Mouse (Mus musculus) CD4-positive, CD25-positive, alpha-beta regulatory T cell, adult 2 months (primary cell): ENCODE data around the gene Prrt3.
A peak's percentile ranks its signal among the peaks of the same experiment; 100 is the strongest.

ENCODE experiments used
- DNase-seq: peaks from one replicate; pipeline ENCODE4 v3.0.0-alpha.2; 2012; ENCODE audit warnings: low read depth, low spot score

The Prrt3 gene

DNA sequence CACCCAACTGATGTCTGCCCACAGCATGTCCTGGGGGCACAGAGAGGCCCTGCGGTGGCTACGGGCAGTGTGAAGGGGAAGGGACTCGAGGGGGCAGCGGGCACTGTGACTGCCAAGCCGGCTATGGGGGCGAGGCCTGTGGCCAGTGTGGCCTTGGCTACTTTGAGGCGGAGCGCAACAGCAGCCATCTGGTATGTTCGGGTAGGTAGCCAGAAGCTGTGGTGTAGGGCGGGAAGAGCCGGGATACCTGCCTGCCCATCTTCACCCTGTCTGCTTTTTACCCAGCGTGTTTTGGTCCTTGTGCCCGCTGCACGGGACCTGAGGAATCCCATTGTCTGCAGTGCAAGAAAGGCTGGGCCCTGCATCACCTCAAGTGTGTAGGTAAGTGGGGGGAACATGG is 12.3 kb downstream of the Prrt3 start:
- DNase-seq: no peak

DNA sequence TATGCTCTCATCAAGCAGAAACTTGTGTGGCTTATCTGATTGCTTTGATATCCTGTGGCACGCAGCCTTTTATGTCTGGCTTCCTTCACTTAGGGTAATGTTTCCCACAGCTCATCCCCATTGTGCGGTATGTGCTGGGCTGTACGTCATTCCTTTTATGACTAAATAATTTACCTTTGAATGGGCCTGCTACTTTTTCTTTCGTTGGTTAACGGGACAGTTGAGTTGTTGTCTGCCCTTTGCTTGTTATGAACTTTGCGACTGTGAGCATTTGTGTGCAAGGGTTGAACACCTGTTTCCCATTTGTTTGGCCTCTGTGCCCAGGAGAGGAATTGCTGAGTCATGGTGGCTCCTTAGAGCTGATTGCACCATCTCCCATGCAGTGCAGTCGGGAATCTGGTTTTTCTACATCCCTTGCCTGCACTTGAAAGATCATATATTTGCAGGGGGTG is 14.6 kb downstream of the Prrt3 start:
- DNase-seq: peak; percentile 42

DNA sequence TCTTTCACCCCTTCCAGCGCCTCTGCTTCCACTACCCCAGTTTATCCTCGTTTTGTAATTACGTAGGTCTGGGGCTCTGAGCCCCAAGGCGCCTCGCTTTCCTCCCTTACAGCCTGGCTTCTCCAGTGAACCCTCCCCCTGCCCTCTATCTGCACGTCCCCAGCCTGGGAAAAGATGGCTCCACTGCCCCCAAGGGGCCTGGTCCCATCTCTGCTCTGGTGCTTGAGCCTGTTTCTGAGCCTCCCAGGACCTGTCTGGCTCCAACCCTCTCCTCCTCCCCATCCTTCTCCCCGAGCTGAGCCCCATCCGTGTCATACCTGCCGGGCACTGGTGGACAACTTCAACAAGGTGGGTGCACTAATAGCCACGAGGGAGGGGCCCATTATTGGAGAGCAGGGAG is 18.0 kb downstream of the Prrt3 start:
- DNase-seq: peak; percentile 43

DNA sequence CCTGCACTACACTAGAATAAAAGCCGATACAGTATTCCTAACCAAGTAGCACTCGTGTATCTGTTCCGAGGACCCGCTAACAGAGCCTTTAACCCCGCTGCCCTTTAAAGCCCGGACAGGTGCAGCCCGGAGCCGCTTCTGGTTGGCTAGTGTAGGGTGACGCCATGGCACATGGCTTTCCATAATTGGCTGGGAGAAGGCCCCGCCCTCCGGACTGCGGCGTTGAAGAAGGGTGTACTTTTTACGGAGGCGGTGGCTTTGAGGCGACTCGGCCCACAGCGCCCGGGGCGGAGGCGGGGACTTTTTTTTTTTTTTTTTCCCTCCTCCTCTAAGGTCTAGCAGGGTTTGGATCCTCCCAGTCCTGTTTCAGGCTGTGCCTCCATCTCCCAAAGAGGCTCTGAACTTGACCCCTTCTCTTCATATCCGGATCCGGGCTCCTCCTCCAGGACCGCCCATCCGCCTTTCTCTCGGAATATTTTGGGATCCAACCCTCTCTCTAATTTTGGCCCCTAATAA is 18.6 kb downstream of the Prrt3 start, which contains the start of gene Creld1:
Gene Creld1, plus strand, starts transcription at position 198 of the 516 bp plus-strand sequence.
- peak; percentile 96 for DNase-seq

GRCm38 (mm10) chr6:113482477-113483099 is 19.1 kb downstream of the Prrt3 start:
- DNase-seq: peak; percentile 71

GRCm38 (mm10) chr6:113480555-113481373 is 21.0 kb downstream of the Prrt3 start:
- DNase-seq: no peak

- no peak for DNase-seq
Observed at GRCm38 (mm10) chr6:113478906-113479305, 22.8 kb downstream of the Prrt3 start.

- DNase-seq: no peak
Observed at GRCm38 (mm10) chr6:113477353-113477752, 24.4 kb downstream of the Prrt3 start.

DNA sequence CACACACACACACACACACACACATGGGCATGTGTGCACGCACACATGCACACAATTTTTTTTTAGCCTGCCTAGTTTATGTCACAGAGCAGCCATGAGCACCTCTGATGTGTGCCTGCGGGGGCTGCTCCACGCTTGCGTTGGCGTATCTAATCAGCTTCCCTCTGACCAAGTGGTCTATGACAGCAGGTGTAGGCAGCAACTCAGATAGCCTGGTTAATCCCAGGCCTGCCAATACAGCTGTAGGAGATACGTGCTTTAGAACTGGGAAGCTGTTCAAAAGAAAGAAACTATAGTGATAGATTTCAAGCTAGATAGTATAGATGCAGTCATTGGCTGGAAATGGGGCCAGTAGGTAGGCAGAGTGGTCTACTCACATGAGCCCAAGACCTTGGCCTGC is 28.0 kb downstream of the Prrt3 start:
- DNase-seq: no peak

- DNase-seq: no peak
Observed at GRCm38 (mm10) chr6:113473246-113473645, 28.5 kb downstream of the Prrt3 start.

GRCm38 (mm10) chr6:113472061-113472460 is 29.7 kb downstream of the Prrt3 start:
- no peak for DNase-seq

DNA sequence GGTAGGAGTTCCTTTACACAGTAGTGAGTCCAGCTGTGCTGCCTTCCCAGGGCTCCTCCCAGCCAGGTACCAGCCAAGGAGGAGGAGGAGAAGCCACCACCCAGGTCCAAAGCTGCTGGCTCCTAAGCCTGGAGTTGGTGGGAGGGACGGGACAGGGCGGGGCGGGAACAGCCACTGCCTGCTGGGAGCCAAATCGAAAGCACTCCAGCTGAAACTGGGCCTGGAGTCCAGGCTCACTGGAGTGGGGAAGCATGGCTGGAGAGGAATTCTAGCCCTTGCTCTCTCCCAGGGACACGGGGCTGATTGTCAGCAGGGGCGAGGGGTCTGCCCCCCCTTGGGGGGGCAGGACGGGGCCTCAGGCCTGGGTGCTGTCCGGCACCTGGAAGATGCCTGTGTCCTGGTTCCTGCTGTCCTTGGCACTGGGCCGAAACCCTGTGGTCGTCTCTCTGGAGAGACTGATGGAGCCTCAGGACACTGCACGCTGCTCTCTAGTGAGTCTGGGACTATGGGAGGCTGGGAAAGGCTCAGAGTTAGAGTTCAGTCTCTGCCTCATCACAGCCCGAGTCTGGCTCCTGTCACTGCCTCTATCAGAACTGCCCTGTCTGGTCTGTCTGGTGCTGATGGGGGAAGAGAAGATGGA is 30.3 kb downstream of the Prrt3 start, which contains the start of gene Il17rc:
Gene Il17rc, plus strand, starts transcription at position 131 of the 640 bp plus-strand sequence.
- no peak for DNase-seq

GRCm38 (mm10) chr6:113469432-113469831 is 32.3 kb downstream of the Prrt3 start:
- DNase-seq: peak; percentile 78

GRCm38 (mm10) chr6:113469021-113469420 is 32.7 kb downstream of the Prrt3 start:
- DNase-seq: peak; percentile 86

DNA sequence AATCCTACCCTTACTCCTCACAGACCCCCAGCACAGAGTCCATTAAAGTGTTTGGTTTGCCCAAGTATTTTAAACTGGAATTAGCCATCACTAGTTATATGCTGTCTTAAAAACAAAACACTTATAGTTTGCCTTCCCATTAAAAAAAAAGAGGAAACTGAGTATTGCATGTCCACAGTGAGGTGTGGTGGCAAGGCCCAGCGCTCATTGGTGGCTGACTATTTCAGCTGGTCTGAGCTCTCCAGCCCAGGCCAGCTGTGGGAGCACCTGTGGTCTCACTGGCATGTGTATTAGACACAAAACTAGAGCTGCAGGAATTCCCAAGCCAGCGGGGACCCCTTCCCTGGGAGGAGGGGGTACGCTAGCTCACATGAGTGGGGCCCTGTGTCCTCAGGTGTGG is 33.2 kb downstream of the Prrt3 start:
- DNase-seq: no peak

- DNase-seq: no peak
Observed at GRCm38 (mm10) chr6:113465602-113466001, 36.1 kb downstream of the Prrt3 start.

DNA sequence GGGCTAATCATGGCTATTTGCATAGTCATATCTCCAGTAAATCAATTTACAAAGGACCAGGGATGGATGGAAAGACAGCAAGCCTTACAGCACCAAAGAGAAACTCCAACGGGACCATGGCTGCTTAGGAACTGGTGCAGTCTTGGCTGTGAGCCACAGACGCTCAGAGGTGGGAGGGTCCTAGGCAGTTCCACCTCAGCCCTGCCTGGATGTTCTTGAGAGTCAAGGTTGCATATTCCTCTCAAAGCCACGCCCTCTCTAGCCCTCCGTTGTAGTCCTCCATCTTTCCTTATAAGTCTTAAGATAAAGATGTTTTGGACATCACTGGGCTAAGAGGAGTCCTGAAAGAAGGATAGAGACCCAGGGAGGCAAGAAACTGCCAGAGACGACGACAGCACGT is 37.7 kb downstream of the Prrt3 start:
- no peak for DNase-seq

GRCm38 (mm10) chr6:113458635-113459034 is 43.1 kb downstream of the Prrt3 start:
- no peak for DNase-seq

GRCm38 (mm10) chr6:113457952-113458534 is 43.7 kb downstream of the Prrt3 start, which contains the start of gene Il17re:
Il17re (plus strand) TSS chr6:113458484.
- no peak for DNase-seq

DNA sequence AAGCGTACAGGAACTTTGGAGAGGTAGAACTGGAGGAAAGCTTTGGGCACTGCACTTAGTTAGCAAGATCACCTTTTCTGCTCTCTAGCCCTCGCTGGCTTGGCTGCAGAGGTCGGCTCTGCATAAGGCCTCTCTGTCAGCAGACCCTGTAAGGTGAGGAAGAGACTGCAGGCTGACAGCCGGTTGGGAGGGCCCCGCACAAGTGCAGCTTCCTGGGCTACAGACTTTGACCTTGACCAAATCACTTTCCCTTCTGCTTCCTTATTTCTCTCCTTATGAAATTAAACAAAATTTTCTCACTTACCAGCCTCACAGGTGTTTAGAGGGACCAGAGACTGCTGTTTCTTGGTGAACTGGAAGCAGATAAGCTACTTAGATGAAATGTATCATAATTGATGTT is 46.7 kb downstream of the Prrt3 start:
- DNase-seq: no peak

DNA sequence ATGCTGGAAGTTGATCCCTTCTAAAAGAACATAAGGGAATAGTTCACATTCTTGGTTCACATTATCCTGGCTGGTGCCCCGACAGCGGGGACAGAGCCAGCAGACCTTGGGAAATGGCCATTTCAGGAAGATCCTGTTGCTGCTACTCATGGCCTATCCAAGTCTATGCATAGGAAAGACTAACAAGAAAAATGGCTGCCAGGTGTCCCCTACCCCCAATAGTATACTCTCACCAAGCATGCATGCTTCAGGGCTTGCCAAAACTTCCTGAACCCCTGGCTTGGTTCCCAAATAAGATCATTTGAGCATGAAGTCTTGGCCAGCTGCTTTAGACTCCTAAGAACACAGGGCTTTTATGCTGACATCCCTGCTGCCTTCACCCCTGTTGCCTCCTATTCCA is 49.9 kb downstream of the Prrt3 start:
- no peak for DNase-seq

DNA sequence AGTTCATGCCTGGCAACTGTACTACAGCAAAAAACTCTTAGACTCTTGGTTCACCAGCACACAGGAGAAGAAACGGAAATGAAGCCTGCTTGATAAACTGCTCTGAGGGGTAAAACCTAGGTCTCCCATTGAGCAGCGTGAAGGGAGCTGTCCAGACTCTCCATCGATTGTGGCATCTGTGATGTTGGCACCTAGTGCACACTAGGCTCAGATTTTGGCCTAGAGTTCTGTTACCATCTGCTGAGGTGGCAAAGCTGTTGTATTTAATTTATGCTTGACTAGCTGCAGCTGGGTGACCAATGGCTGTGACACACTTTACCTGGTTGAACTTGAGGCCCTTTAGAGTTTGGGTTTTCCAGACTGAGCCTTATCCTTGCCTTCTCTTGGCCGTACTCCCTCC is 54.1 kb downstream of the Prrt3 start:
- DNase-seq: no peak
